Mouse (Mus musculus) cerebellum, postnatal 25 days (tissue): ENCODE results near the gene Luzp1.

Experiments
- DNase-seq, 2 experiments: peaks; one replicate each; pipeline ENCODE4 v3.0.0; 2021; ENCODE audit warnings: mixed read lengths in 2 of 2

The Luzp1 gene

GRCm38 (mm10) chr4:136553108-136553507 lies 83.5 kb downstream of the Luzp1 start:
- DNase-seq = no peak

DNA sequence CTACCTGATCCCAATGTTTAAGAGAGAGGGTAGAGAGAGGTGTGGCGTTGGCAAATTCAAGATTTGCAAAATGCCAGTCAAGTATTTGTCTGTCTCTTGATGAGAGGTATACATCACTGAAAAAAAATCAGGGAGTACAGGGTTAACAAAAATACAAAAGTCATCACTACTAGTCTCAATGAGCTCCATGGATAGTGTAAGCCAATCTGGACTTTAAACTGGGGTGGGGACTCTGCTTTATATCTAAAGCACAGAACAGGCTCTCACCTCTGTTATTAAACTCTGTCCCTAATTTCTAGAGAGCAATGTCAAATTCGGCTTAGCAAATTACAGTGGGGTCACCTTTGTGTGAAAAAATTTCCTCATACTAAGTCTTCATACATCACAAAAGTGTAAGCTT lies 88.1 kb downstream of the Luzp1 start:
- no peak for DNase-seq

- DNase-seq = peak in 1 of 2 experiments; percentile 24
Observed at GRCm38 (mm10) chr4:136559690-136560089, 90.1 kb downstream of the Luzp1 start.

DNA sequence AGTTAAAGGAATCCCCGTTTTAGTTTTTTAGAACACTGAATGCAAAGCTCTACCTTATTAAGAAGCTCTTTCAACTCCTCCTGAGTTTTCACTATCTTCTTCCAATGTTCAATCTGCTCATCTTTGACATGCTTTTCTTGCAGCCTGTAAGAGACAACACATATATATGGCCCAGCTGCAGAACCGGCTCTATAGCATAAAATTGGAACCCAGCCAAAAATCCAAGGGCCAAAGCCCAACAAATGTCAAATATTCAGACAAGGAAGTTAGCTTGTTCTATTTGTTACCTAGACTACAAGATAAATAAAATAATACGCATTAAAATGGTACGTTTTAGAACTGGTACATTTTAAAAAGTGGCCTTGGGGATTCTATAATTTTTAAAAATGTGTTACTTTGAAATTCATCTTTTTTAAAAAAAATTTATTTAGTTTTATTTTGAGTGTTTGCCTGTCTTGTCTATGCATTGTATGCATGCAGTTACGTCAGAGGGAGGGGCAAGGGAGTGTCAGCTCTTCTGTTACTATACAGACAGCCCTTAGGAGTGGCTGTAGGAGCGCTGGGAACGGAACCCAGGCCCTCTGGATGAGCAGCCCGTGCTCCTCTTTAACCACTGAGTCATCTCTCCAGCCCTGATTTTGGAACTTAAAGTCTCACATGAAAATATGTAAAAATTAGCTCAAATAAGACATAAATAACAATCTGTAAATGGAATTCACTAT lies 90.9 kb downstream of the Luzp1 start:
- DNase-seq = no peak

DNA sequence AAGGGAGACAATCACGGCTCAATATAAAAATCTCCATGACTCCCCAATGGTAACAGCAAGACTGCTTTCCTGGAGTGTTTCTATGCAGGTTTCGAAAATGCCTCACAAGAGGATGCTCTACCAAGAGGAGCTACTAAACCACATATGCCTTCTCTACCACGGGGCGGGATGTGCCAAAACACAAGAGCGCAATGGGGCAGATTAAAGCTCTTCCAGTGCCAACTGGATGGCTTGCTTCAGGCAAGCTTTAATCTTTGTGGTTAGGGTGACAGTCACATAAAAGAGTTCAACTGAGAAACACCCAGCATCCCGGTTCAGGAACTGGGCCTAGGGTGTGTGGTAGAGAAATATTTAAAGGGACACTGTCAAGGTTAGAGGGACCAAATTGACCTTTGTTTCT lies 93.2 kb downstream of the Luzp1 start:
- DNase-seq = peak; percentile 48 to 66

DNA sequence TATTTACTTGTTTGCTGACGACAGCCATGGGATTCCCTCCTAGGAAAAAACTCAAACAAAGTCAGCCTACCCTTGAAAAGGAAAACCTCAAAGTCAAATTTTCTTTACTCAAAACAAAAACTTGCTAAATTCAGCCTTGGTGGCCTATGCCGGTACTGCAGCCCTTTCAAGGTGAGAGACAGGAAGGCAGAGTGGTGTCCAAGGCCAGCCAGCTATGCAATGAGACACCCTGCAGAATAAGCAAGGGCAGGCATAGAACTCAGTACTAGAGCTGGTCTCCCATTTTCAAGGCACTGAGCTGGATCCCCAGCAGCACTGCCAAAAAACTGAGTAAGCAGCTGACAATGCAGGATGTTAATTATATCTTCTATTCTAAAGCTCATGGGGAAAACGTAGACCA lies 99.1 kb downstream of the Luzp1 start:
- DNase-seq = no peak

GRCm38 (mm10) chr4:136569998-136570397 lies 100.4 kb downstream of the Luzp1 start:
- no peak for DNase-seq

DNA sequence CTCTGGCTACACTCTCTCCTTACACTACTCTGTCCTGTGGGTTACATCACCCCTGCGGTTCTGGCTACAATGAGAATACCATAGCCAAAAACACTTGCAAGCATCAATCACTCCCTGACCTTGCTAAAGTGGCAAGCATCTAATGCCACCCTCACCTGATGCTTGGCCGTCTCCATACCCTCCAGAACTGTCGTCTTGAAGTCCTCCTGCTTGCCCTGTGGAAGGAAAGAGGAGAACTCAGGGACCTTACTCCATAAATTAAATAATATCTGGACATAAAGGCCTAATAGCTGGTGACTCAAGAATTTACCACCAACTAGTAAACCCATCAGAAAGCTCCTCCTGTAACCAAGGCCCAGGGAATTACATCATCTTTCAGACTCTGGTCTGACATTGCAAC lies 112.3 kb downstream of the Luzp1 start:
- DNase-seq = no peak

GRCm38 (mm10) chr4:136587221-136587827 lies 117.8 kb downstream of the Luzp1 start:
- no peak for DNase-seq

- DNase-seq = no peak
Observed at GRCm38 (mm10) chr4:136588003-136588402, 118.4 kb downstream of the Luzp1 start.

DNA sequence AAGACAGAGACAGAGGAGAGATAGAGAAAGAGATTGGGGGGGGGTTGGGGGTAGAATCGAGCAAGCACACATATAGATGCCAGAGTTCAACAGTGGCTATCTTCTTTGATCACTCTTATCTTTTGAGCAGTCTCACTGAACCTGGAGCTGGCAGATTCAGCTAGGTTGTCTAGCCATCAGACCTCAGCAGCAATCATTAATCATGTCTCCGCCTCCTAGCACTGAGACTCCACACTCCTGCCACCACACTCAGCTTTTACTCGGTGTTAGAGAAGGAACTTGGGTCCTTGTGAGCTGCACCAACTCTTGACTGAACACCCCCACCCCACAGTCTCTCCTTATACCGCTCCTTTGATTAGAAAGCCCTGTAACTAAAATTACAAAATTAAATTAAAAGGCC lies 122.5 kb downstream of the Luzp1 start:
- DNase-seq = no peak

DNA sequence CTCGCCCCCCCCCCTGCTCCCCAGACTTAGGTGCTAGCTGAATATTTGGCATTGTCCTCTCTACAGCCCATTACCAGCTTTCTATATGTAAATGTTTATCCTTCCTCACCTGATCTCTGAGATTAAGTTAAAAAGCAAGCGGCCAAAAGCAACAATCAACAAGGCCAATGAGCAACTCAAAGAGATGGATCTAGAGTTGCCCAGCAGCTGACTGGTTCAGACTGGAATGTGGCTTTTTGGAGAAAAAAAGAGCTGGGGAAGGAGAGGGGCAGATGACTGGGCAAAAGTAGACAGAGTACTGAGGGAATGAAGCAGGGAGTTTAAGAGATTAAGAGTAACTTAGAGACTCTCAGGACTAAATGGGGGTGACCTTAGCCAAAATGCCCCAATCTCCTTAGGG lies 124.4 kb downstream of the Luzp1 start:
- DNase-seq = no peak

DNA sequence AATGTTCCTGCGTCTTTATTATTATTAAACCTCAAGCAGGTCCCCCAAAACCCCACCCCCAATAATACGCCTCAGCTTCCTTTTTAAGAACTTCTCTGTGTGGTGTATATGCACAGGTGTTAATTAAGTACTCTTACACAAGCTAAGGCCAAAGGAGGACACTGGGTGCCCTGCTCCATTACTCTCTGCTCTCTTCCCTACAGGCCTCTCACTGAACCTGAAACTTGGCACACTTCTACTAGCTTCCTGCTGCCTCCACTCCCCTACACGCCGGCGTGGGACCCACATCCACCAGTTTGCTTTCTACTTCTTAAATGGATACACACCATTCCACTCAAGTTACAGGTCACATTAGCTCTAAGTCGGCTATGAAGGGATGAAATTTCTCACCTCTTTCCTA lies 125.7 kb downstream of the Luzp1 start:
- DNase-seq = no peak

- no peak for DNase-seq
Observed at GRCm38 (mm10) chr4:136598268-136598876, 128.8 kb downstream of the Luzp1 start.

GRCm38 (mm10) chr4:136599869-136600268 lies 130.3 kb downstream of the Luzp1 start:
- no peak for DNase-seq

GRCm38 (mm10) chr4:136600536-136600935 lies 131.0 kb downstream of the Luzp1 start:
- DNase-seq = no peak

- DNase-seq = peak; percentile 71 to 79
Observed at GRCm38 (mm10) chr4:136601476-136601875, 131.9 kb downstream of the Luzp1 start.

- peak; percentile 62 to 70 for DNase-seq
Observed at GRCm38 (mm10) chr4:136602018-136602554, 132.5 kb downstream of the Luzp1 start.

DNA sequence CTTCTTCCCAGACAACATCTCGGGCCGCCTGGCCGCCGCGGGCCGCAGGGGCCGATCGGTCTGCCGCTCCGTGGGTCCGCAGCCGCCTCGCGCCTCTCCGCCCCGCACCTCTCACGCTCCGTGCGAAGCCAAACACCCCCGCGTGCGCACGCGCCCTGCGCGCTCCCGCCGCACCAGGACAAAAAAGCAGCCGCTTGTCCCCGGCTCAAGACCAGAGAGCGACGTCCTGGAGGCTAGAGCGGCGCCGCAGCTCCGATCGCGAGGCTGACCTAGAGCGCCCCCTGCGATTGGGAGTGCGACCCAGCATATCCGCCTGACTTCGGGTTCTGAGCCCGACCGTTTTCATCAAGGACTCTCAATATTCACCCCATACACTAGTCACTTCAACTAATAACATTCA lies 133.0 kb downstream of the Luzp1 start, which contains the start of gene Kdm1a:
Gene Kdm1a, minus strand, starts transcription at position 156 of the 400 bp plus-strand sequence.
- DNase-seq = peak; percentile 98 to 99
